Mouse (Mus musculus) midbrain, embryonic 11.5 days (tissue): ENCODE measurements at regions not wholly inside any gene's neighbourhood (a gene's known extent, or its start where the extent isn't known, plus 50 kb on each side); places are given as distances from the start of the nearest gene placed in this dataset.

ENCODE experiments used
- ATAC-seq: fragments of 200-750 bp; cut with Nextera tagmentation; 2 replicates; pipeline ENCODE4 v1.8.0; 2017; ENCODE audit warnings: moderate TSS enrichment, moderate library complexity; ENCODE audit not compliant: low FRiP score
- DNase-seq: peaks from one replicate; pipeline ENCODE4 v3.0.0; 2015; ENCODE audit warnings: low spot score; ENCODE audit errors: missing footprints
- H3K27ac ChIP-seq: fragments of 300-500 bp; sonication (generic); 2 replicates; pipeline ENCODE4 v1.5.1; 2014; ENCODE audit warnings: low read depth, low read length
- H3K27me3 ChIP-seq: fragments of 300-500 bp; sonication (generic); 2 replicates; pipeline ENCODE4 v1.6.1; 2014; ENCODE audit warnings: mild to moderate bottlenecking, low read length, moderate library complexity, mixed read lengths; ENCODE audit not compliant: control insufficient read depth, insufficient read depth
- H3K36me3 ChIP-seq: fragments of 300-500 bp; sonication (generic); 2 replicates; pipeline ENCODE4 v1.6.1; 2014; ENCODE audit warnings: mild to moderate bottlenecking, low read length, moderate library complexity, mixed read lengths; ENCODE audit not compliant: control insufficient read depth, insufficient read depth
- H3K4me1 ChIP-seq: fragments of 300-500 bp; sonication (generic); 2 replicates; pipeline ENCODE4 v1.6.1; 2014; ENCODE audit warnings: low read length; ENCODE audit not compliant: control insufficient read depth, insufficient read depth
- H3K4me2 ChIP-seq: fragments of 300-500 bp; sonication (generic); 2 replicates; pipeline ENCODE4 v1.6.1; 2014; ENCODE audit warnings: mild to moderate bottlenecking, moderate library complexity
- H3K4me3 ChIP-seq: fragments of 300-500 bp; sonication (generic); 2 replicates; pipeline ENCODE4 v1.5.1; 2014; ENCODE audit warnings: low read depth, low read length
- H3K9ac ChIP-seq: fragments of 300-500 bp; sonication (generic); 2 replicates; pipeline ENCODE4 v1.6.1; 2014; ENCODE audit warnings: low read length
- H3K9me3 ChIP-seq: fragments of 300-500 bp; sonication (generic); 2 replicates; pipeline ENCODE4 v1.6.1; 2016; ENCODE audit warnings: low read length; ENCODE audit not compliant: control insufficient read depth
- WGBS: fragments of 180-500 bp; shearing (Covaris S2); extraction: QIAGEN DNeasy Blood & Tissue Kit; methylation state at CpG from one replicate; pipeline ENCODE4 v1.1.7; 2014; 5-methylcytosine and 5-hydroxymethylcytosine counted together

- 90% methylated on average over 3 of the region's 3 CpGs for WGBS
- no peaks in the 10 kb centered on the region for H3K27me3 ChIP-seq
- no peak overlapping the region for H3K4me3 ChIP-seq
- H3K9me3 ChIP-seq = no peaks in the 10 kb centered on the region
- no peak overlapping the region for H3K9ac ChIP-seq
- no peak overlapping the region for H3K27ac ChIP-seq
- DNase-seq (no peak), ATAC-seq (no peak)
- H3K4me1 ChIP-seq = no peaks in the 10 kb centered on the region
- H3K36me3 ChIP-seq = no peaks in the 10 kb centered on the region
- H3K4me2 ChIP-seq = no peak overlapping the region
These were observed 122.8 kb upstream of the Trpm3 start for GRCm38 (mm10) chr19:22015854-22016610.

- no peaks in the 10 kb centered on the region for H3K36me3 ChIP-seq
- no peak for ATAC-seq
- 82% methylated on average over 2 of the region's 2 CpGs for WGBS
These were observed 121.4 kb upstream of the Trpm3 start for GRCm38 (mm10) chr19:22017425-22017824.

GRCm38 (mm10) chr19:22027577-22027976, 111.3 kb upstream of the Trpm3 start:
- ATAC-seq = no peak
- H3K36me3 ChIP-seq = no peaks in the 10 kb centered on the region
- no peak overlapping the region for H3K9ac ChIP-seq
- H3K4me3 ChIP-seq = no peak overlapping the region
- no peak overlapping the region for H3K4me2 ChIP-seq
- H3K27me3 ChIP-seq = no peaks in the 10 kb centered on the region
- no peak for DNase-seq
- no peaks in the 10 kb centered on the region for H3K4me1 ChIP-seq
- H3K27ac ChIP-seq = no peak overlapping the region
- H3K9me3 ChIP-seq = no peaks in the 10 kb centered on the region

More at GRCm38 (mm10) chr19:22017425-22017824, 121.4 kb upstream of the Trpm3 start:
- Histone ChIP-seq H3K9me3 (no peaks in the 10 kb centered on the region), H3K9ac (no peak overlapping the region), H3K4me3 (no peak overlapping the region), H3K27ac (no peak overlapping the region), H3K27me3 (no peaks in the 10 kb centered on the region), H3K4me2 (no peak overlapping the region), H3K4me1 (no peaks in the 10 kb centered on the region)
- DNase-seq = no peak

GRCm38 (mm10) chr19:22047657-22048056, 91.2 kb upstream of the Trpm3 start:
- 83% methylated on average over 6 of the region's 6 CpGs for WGBS
- H3K4me2 ChIP-seq = no peak overlapping the region
- ATAC-seq = no peak
- no peaks in the 10 kb centered on the region for H3K27me3 ChIP-seq
- no peak overlapping the region for H3K4me3 ChIP-seq
- no peaks in the 10 kb centered on the region for H3K36me3 ChIP-seq
- H3K4me1 ChIP-seq = no peaks in the 10 kb centered on the region
- H3K9ac ChIP-seq = no peak overlapping the region
- no peaks in the 10 kb centered on the region for H3K9me3 ChIP-seq
- no peak for DNase-seq
- H3K27ac ChIP-seq = no peak overlapping the region

GRCm38 (mm10) chr19:22066302-22066701, 72.5 kb upstream of the Trpm3 start:
- H3K27ac ChIP-seq = no peak overlapping the region
- H3K9me3 ChIP-seq = no peaks in the 10 kb centered on the region
- no peak overlapping the region for H3K9ac ChIP-seq
- H3K4me2 ChIP-seq = no peak overlapping the region
- H3K4me3 ChIP-seq = no peak overlapping the region
- H3K27me3 ChIP-seq = no peaks in the 10 kb centered on the region
- WGBS = 83% methylated on average over 8 of the region's 8 CpGs
- no peak for DNase-seq
- no peaks in the 10 kb centered on the region for H3K36me3 ChIP-seq
- H3K4me1 ChIP-seq = no peaks in the 10 kb centered on the region
- ATAC-seq = no peak

DNA sequence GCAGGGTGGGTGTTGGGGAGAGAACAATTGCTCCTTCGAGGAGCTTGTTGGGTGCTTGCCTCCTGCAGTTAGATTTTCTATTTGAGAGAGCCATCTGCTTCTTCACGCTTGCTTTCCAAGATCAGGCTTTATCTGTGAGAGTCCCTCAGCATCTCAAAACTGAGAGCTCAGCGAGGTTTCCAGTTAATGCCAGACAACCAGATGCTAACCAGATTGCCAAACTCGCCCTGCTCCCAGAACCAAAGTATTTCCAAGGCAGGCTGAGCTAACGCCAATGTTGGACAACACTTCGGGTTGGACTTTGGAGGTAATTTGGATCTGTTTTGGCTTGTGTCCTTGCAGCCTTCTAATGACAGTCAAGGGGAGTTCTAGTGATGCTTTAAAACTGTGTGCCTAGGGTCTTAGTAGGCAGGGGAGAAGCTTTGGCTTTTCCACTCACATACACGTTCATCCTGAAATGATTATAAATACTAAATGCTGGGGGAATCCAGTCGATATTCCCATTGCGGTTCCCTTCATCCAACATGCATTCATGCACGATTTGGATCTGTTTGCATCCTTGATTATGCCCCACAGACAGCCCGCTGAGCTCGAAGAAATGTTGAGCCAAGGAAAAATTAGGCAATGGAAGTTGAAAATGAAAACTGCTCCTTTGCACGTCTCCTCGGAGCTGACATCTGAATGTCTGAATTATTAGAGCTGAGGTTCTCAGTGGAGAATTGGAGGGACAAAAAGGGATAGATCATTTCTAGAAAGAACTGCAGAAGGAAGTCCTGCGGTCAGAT, 68.4 kb upstream of the Trpm3 start:
- Histone ChIP-seq H3K4me3 (no peak overlapping the region), H3K9ac (no peak overlapping the region), H3K9me3 (no peaks in the 10 kb centered on the region), H3K4me1 (no peaks in the 10 kb centered on the region), H3K36me3 (no peaks in the 10 kb centered on the region), H3K27ac (no peak overlapping the region), H3K27me3 (no peaks in the 10 kb centered on the region), H3K4me2 (no peak overlapping the region)
- ATAC-seq (no peak), DNase-seq (no peak)
- 84% methylated on average over 15 of the region's 15 CpGs for WGBS

DNA sequence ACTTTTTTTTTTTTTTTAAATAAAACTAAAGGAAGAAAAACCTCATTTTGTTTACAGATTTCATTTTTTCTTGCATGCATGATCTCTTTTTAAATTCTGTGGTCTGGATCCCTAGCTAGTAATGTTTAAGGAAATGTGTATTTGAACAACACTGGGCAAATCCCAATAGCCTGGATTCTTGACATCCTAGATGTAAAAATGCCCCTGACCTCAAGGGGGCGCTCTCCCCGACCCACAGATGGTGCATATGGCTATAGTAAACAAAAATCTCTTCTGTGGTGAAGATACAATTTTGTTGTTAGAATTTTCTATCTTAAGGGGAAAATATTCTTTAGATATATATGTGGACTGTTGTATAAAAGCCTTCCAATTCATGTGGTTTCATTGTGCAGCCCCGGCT, 67.1 kb upstream of the Trpm3 start:
- H3K4me2 ChIP-seq = no peak overlapping the region
- no peaks in the 10 kb centered on the region for H3K4me1 ChIP-seq
- 35% methylated on average over 3 of the region's 3 CpGs for WGBS
- no peaks in the 10 kb centered on the region for H3K27me3 ChIP-seq
- no peaks in the 10 kb centered on the region for H3K36me3 ChIP-seq
- no peaks in the 10 kb centered on the region for H3K9me3 ChIP-seq
- ATAC-seq = no peak
- H3K9ac ChIP-seq = no peak overlapping the region
- DNase-seq = no peak
- H3K4me3 ChIP-seq = no peak overlapping the region
- H3K27ac ChIP-seq = no peak overlapping the region

DNA sequence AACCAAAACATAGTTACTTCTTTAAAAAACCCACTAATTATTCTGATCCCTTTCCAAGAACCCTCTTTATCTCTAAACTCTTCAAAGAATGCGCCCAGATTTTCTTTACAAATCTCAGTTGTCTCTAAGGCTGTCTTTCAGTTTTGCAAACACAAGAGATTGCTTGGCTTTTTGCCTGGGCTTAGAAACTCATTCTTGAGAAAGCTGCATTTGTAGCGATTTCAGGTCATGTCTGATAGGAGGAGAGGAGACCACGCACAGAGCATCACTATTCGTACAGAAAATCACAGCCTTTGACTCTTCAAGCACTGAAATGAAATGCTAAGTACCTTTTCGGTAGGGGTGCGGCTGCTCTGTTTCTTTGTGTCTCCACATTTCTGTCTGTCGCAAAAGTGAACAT, 64.8 kb upstream of the Trpm3 start:
- ATAC-seq (no peak), DNase-seq (no peak)
- no peak overlapping the region for H3K9ac ChIP-seq
- no peaks in the 10 kb centered on the region for H3K9me3 ChIP-seq
- no peaks in the 10 kb centered on the region for H3K36me3 ChIP-seq
- no peaks in the 10 kb centered on the region for H3K4me1 ChIP-seq
- whole genome bisulfite sequencing = 74% methylated on average over 7 of the region's 7 CpGs
- H3K4me2 ChIP-seq = no peak overlapping the region
- no peak overlapping the region for H3K27ac ChIP-seq
- H3K4me3 ChIP-seq = no peak overlapping the region
- H3K27me3 ChIP-seq = no peaks in the 10 kb centered on the region

- H3K27me3 ChIP-seq = no peaks in the 10 kb centered on the region
- H3K9me3 ChIP-seq = no peaks in the 10 kb centered on the region
- WGBS = 33% methylated on average over 4 of the region's 4 CpGs
- no peaks in the 10 kb centered on the region for H3K4me1 ChIP-seq
- no peak overlapping the region for H3K4me2 ChIP-seq
- H3K4me3 ChIP-seq = no peak overlapping the region
- no peak overlapping the region for H3K27ac ChIP-seq
- H3K36me3 ChIP-seq = no peaks in the 10 kb centered on the region
- ATAC-seq (no peak), DNase-seq (no peak)
- no peak overlapping the region for H3K9ac ChIP-seq
These were observed 57.4 kb upstream of the Trpm3 start for GRCm38 (mm10) chr19:22081448-22081847.
